Mouse (Mus musculus): ENCODE results near the gene Atox1. TPM values are rescaled to one million over a fixed set of nuclear protein-coding genes. Genes with fewer than 3 reads are reported as not detected.
"Not testable (repeated sequence)": the region's sequence is repeated elsewhere in the genome, so short reads cannot be mapped to it uniquely, and the experiment has no call there.

Gene Atox1
- polyA plus RNA-seq, 1 experiment from 2014 or later = 213 TPM

DNA sequence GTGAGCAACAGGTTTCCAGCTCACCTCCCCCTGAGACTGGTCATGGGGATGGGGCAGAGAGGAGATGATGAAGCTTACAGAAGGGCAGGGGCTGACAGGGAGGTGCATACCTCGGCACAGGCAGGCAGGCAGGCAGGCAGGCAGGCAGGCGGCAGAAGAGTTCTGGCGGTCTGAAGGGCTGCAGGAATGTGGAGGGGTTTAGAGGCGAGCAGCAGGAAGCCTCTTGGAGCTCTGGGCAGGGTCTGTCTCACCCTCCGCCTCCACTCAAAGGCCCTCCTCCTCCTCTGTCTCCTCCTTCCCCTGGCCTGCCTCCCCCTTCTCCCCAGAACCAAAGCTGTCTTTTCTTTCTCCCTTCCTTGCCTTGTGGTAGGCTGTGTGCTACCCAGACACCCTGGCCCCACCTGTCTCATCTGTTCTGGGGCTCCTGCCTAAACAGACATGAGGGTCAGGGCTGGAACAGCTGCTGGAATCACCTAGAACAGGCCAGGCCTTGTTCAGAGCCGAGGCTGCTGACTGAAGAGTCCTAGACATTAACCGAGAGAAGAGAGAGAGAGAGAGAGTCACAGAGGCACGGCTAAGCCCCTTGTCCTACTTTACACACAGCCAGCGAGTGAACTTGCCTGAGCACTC is 41.2 kb downstream of the Atox1 start:
- Histone ChIP-seq H3K27ac (ENCODE audit: low read length) (peak overlapping the region; percentile 96), H3K4me1 (ENCODE audit: control insufficient read depth, insufficient read depth, low read length) (peaks cover 49% of the 10 kb centered on the region), H3K4me2 (ENCODE audit: low read depth, low read length) (peak overlapping the region; percentile 81), H3K36me3 (ENCODE audit: control insufficient read depth, insufficient read depth) (no peaks in the 10 kb centered on the region), H3K9ac (ENCODE audit: low read length) (peak overlapping the region; percentile 93), H3K4me3 (ENCODE audit: low read length) (peak overlapping the region; percentile 71), H3K9me3 (replicated peaks; ENCODE audit: control insufficient read depth, low read length) (no peaks in the 10 kb centered on the region), H3K27me3 (ENCODE audit: control insufficient read depth, insufficient read depth, low read length) (no peaks in the 10 kb centered on the region)
- WGBS = 7% methylated on average over 9 of the region's 9 CpGs
- ATAC-seq (replicated peaks; ENCODE audit: extremely low read depth, insufficient read depth, low FRiP score) = peak; percentile 84

DNA sequence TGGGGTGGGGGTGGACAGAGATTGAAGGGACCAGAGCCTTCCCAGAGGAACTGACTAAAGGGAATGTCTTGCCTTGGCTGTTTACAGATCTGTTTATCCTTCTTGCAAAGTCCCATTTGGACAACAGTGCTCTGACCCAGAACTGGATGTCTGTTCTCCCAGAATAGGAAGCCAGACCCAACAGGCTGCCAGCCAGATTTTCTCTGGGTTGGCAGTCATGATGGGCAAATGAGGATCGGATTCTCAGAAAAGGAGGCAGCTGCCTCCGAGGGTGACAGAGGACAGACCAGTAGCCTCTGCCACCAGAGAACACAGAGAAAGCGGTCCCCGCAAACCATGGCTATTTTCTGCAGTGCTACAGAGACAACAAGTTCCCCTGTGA is 41.8 kb downstream of the Atox1 start:
- Histone ChIP-seq H3K9ac (ENCODE audit: low read length) (peak overlapping the region; percentile 93), H3K27me3 (ENCODE audit: control insufficient read depth, insufficient read depth, low read length) (no peaks in the 10 kb centered on the region), H3K4me2 (ENCODE audit: low read depth, low read length) (peak overlapping the region; percentile 81), H3K36me3 (ENCODE audit: control insufficient read depth, insufficient read depth) (no peaks in the 10 kb centered on the region), H3K4me3 (ENCODE audit: low read length) (peak overlapping the region; percentile 71), H3K4me1 (ENCODE audit: control insufficient read depth, insufficient read depth, low read length) (peaks cover 50% of the 10 kb centered on the region), H3K9me3 (replicated peaks; ENCODE audit: control insufficient read depth, low read length) (no peaks in the 10 kb centered on the region), H3K27ac (ENCODE audit: low read length) (peak overlapping the region; percentile 96)
- 0 out of 2 replicates have a peak, but pooled peaks have one; percentile 0 for ATAC-seq (replicated peaks; ENCODE audit: extremely low read depth, insufficient read depth, low FRiP score)
- 4% methylated on average over 4 of the region's 4 CpGs for WGBS

DNA sequence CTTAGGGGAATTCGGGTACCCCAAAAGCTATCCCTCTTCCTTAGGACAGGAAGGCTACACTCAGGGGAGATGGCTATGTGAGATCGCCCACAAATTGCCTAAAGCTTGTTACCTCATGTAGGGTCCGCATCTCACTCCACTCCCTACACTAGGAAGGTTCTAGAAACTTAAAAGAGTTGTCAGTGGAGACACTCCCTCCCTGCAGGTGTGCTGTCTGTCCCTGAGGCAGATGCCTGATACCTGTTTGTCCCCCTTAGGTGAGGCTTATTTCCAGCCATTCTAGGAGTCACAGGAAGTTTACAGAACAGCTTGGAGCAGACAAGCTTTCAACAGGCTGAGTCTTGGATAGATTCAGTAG is 42.4 kb downstream of the Atox1 start:
- WGBS = 5% methylated on average over 3 of the region's 3 CpGs
- Histone ChIP-seq H3K9me3 (replicated peaks; ENCODE audit: control insufficient read depth, low read length) (no peaks in the 10 kb centered on the region), H3K4me3 (ENCODE audit: low read length) (peak overlapping the region; percentile 71), H3K4me1 (ENCODE audit: control insufficient read depth, insufficient read depth, low read length) (peaks cover 50% of the 10 kb centered on the region), H3K36me3 (ENCODE audit: control insufficient read depth, insufficient read depth) (no peaks in the 10 kb centered on the region), H3K9ac (ENCODE audit: low read length) (peak overlapping the region; percentile 93), H3K27ac (ENCODE audit: low read length) (peak overlapping the region; percentile 96), H3K27me3 (ENCODE audit: control insufficient read depth, insufficient read depth, low read length) (no peaks in the 10 kb centered on the region), H3K4me2 (ENCODE audit: low read depth, low read length) (peak overlapping the region; percentile 81)
- ATAC-seq (replicated peaks; ENCODE audit: extremely low read depth, insufficient read depth, low FRiP score) = no peak

DNA sequence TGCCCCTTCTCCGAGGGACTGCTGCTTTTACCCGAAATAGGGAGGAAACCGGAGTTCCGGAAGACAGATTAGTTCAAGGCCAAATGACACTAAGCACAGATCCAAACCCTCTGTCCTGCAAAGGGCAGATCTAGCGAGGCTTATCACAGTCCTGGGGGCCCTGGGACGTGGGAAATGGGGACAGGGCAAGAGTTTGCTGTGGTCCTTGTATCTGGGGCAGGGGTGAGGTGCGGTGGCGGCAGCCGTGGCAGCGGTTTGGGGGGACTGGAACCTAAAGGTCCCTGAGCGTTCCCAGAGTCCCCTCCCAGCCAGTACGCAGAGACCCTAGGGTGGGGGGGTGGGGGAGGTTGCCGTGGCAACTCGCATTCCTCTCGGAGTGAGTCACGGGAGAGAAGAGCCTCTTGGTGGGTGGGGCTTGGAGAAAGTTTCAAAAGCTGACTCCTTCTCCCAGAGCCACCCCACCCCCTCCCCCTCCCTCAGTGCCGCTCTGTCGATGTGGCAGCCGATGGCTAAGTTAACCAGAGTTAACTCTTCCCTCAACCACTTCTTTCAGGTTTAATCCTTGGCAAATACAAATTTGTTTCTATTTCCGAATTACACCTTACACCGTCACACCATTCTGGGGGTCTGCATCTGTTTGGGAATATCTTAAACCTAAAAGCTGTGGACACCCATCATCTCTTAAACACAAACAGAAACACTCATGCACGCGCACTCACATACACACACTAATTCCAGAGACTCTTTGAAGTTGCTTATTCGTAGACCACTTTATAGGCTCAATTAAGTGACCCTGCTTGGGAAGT is 42.9 kb downstream of the Atox1 start:
- no peaks in the 10 kb centered on the region for H3K9me3 ChIP-seq (replicated peaks; ENCODE audit: control insufficient read depth, low read length)
- peak overlapping the region; percentile 93 for H3K9ac ChIP-seq (ENCODE audit: low read length)
- no peaks in the 10 kb centered on the region for H3K27me3 ChIP-seq (ENCODE audit: control insufficient read depth, insufficient read depth, low read length)
- 0 out of 2 replicates have a peak, but pooled peaks cover 4% of the 10 kb centered on the region for H3K36me3 ChIP-seq (ENCODE audit: control insufficient read depth, insufficient read depth)
- ATAC-seq (replicated peaks; ENCODE audit: extremely low read depth, insufficient read depth, low FRiP score) = peak; percentile 62
- under 1% methylated on average over 23 of the region's 24 CpGs for WGBS
- H3K4me2 ChIP-seq (ENCODE audit: low read depth, low read length) = peak overlapping the region; percentile 81
- H3K4me1 ChIP-seq (ENCODE audit: control insufficient read depth, insufficient read depth, low read length) = peaks cover 48% of the 10 kb centered on the region
- H3K4me3 ChIP-seq (ENCODE audit: low read length) = peak overlapping the region; percentile 71
- peak overlapping the region; percentile 96 for H3K27ac ChIP-seq (ENCODE audit: low read length)

DNA sequence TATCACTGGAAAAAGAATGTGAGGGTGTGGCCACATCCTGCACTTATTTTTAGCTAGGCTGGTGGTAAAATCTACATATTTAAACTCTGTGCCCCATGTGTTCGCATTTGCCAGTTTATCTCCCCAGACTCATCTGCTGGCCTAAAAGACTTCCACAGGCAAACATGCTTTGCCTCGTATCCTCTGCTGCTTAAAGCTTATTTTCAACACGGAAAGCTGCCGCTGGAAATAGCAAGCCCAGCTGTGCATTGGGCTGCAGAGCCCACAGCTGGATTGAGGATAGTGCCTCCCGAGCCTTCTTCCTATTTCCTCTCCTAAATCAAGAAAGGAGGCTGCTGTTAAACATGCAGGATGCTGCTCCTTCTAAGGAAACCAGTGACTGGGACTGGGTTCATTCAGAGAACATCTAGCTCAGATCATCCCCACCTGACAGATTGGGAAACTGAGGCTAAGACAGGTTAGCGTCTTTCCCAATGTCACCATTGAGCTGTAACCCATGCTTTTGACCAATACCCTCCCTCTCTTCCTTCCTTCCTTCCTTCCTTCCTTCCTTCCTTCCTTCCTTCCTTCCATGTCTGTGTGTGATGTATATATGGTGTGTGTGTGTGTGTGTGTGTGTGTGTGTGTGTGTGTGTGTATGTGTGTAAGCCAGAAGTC is 44.3 kb downstream of the Atox1 start:
- H3K27me3 ChIP-seq (ENCODE audit: control insufficient read depth, insufficient read depth, low read length) = no peaks in the 10 kb centered on the region
- ATAC-seq (replicated peaks; ENCODE audit: extremely low read depth, insufficient read depth, low FRiP score) = no peak
- 0 out of 2 replicates have a peak, but pooled peaks cover 4% of the 10 kb centered on the region for H3K36me3 ChIP-seq (ENCODE audit: control insufficient read depth, insufficient read depth)
- WGBS = 34% methylated on average over 6 of the region's 6 CpGs
- H3K9ac ChIP-seq (ENCODE audit: low read length) = peak overlapping the region; percentile 62
- H3K27ac ChIP-seq (ENCODE audit: low read length) = peak overlapping the region; percentile 96
- peaks cover 58% of the 10 kb centered on the region for H3K4me1 ChIP-seq (ENCODE audit: control insufficient read depth, insufficient read depth, low read length)
- H3K4me3 ChIP-seq (ENCODE audit: low read length) = peak overlapping the region; percentile 71
- no peaks in the 10 kb centered on the region for H3K9me3 ChIP-seq (replicated peaks; ENCODE audit: control insufficient read depth, low read length)
- H3K4me2 ChIP-seq (ENCODE audit: low read depth, low read length) = peak overlapping the region; percentile 81

DNA sequence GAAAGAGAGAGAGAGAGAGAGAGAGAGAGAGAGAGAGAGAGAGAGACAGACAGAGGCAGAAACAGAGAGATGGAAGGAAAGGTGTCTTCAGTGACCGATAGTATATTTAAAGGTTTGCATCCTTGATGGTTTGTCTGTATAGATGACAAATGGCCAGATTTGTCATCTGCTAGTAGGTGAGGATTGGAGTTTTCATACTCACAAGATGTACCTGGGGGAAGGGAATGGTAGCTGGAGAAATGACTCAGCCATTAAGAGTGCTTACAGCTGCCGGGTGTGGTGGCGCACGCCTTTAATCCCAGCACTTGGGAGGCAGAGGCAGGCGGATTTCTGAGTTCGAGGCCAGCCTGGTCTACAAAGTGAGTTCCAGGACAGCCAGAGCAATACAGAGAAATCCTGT is 45.3 kb downstream of the Atox1 start:
- not testable (repeated sequence) for H3K27me3 ChIP-seq (ENCODE audit: control insufficient read depth, insufficient read depth, low read length); H3K36me3 ChIP-seq (ENCODE audit: control insufficient read depth, insufficient read depth); ATAC-seq (replicated peaks; ENCODE audit: extremely low read depth, insufficient read depth, low FRiP score); H3K9me3 ChIP-seq (replicated peaks; ENCODE audit: control insufficient read depth, low read length); H3K9ac ChIP-seq (ENCODE audit: low read length)
- Histone ChIP-seq H3K4me1 (ENCODE audit: control insufficient read depth, insufficient read depth, low read length) (peaks cover 60% of the 10 kb centered on the region), H3K4me3 (ENCODE audit: low read length) (peak overlapping the region; percentile 71), H3K27ac (ENCODE audit: low read length) (peak overlapping the region; percentile 82), H3K4me2 (ENCODE audit: low read depth, low read length) (peak overlapping the region; percentile 81)
- WGBS = 69% methylated on average over 6 of the region's 6 CpGs

DNA sequence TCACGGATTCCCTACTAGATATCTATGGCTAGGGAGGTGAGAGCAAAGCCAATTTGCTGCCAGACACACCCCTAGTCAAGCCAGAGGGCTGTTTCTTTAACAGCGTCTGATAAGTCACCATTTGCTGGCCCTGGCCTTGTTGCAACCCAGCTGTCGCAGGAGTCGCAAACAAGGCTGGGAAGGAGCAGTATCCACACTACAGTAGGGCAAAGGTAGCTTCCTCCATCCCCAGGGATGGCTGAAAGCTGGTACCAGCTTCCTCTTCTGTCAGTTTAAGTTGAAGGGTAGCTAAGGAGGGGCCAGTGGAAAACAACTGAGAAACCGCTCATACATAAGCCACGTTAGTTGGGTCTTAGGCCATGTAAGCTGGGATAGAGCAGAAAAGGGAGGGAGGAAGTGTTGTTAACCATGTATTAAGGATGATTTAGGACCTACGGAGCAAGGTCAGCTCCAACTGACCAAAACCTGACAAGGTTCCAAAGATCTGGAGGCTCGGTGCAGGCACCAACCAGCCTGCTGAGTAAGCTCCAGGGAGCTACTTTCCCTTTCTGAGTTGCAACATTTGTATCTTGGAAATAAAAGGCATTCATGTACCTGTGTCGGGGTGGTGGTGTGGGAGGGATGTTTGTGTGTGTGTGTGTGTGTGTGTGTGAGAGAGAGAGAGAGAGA is 45.9 kb downstream of the Atox1 start:
- peaks cover 58% of the 10 kb centered on the region for H3K4me1 ChIP-seq (ENCODE audit: control insufficient read depth, insufficient read depth, low read length)
- H3K4me3 ChIP-seq (ENCODE audit: low read length) = peak overlapping the region; percentile 30

DNA sequence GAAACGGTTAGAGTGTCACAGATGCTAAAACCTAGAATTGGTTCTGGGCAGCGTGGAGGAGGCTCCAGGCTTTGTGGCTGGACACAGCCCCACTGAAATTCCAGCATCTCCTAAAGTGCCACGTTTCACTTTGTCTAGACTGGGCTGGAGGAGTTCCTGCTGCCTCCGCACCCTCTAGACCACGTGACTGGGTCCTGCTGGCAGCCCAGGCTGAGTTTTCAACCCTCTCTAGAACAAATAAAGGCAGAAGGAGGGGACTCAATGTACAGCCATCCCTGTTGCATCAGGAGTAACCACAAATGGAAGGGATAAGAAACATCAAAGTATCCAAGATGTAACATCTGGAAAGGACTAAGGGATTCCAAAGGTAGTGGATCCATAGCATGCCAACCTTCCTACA is 46.7 kb downstream of the Atox1 start:
- H3K27me3 ChIP-seq (ENCODE audit: control insufficient read depth, insufficient read depth, low read length) = no peaks in the 10 kb centered on the region
- H3K36me3 ChIP-seq (ENCODE audit: control insufficient read depth, insufficient read depth) = peaks cover 11% of the 10 kb centered on the region
- peak overlapping the region; percentile 30 for H3K4me3 ChIP-seq (ENCODE audit: low read length)
- WGBS = 40% methylated on average over 5 of the region's 5 CpGs
- 0 out of 2 replicates have a peak overlapping the region, but pooled peaks have one; percentile 36 for H3K9ac ChIP-seq (ENCODE audit: low read length)
- H3K4me2 ChIP-seq (ENCODE audit: low read depth, low read length) = peak overlapping the region; percentile 81
- H3K27ac ChIP-seq (ENCODE audit: low read length) = peak overlapping the region; percentile 79
- peaks cover 54% of the 10 kb centered on the region for H3K4me1 ChIP-seq (ENCODE audit: control insufficient read depth, insufficient read depth, low read length)
- no peak for ATAC-seq (replicated peaks; ENCODE audit: extremely low read depth, insufficient read depth, low FRiP score)
- H3K9me3 ChIP-seq (replicated peaks; ENCODE audit: control insufficient read depth, low read length) = no peaks in the 10 kb centered on the region

More for the DNA sequence above, 45.9 kb downstream of the Atox1 start:
- WGBS = 29% methylated on average over 9 of the region's 9 CpGs
- no peak for ATAC-seq (replicated peaks; ENCODE audit: extremely low read depth, insufficient read depth, low FRiP score)
- Histone ChIP-seq H3K9ac (ENCODE audit: low read length) (peak overlapping the region; percentile 30), H3K9me3 (replicated peaks; ENCODE audit: control insufficient read depth, low read length) (no peaks in the 10 kb centered on the region), H3K27ac (ENCODE audit: low read length) (peak overlapping the region; percentile 79), H3K36me3 (ENCODE audit: control insufficient read depth, insufficient read depth) (0 out of 2 replicates have a peak, but pooled peaks cover 4% of the 10 kb centered on the region), H3K27me3 (ENCODE audit: control insufficient read depth, insufficient read depth, low read length) (no peaks in the 10 kb centered on the region), H3K4me2 (ENCODE audit: low read depth, low read length) (peak overlapping the region; percentile 81)
